Mouse (Mus musculus) limb, embryonic 13.5 days (tissue): ENCODE measurements around the gene Cntn5. TPM values are rescaled to one million over a fixed set of nuclear protein-coding genes. Genes with fewer than 3 reads are reported as not detected.

Experiments used
- ATAC-seq: fragments of 200-750 bp; cut with Nextera tagmentation; 2 replicates; pipeline ENCODE4 v1.8.0; 2017; ENCODE audit warnings: low read depth, moderate number of reproducible peaks, moderate TSS enrichment; ENCODE audit not compliant: low FRiP score
- H3K27ac ChIP-seq: fragments of 300-500 bp; sonication (generic); 2 replicates; pipeline ENCODE4 v1.5.1; 2015; ENCODE audit warnings: inconsistent platforms, mild to moderate bottlenecking, moderate library complexity
- H3K27me3 ChIP-seq: fragments of 300-500 bp; sonication (generic); 2 replicates; pipeline ENCODE4 v1.6.1; 2015; ENCODE audit warnings: mild to moderate bottlenecking, inconsistent platforms
- H3K36me3 ChIP-seq: fragments of 300-500 bp; sonication (generic); 2 replicates; pipeline ENCODE4 v1.6.1; 2015; ENCODE audit warnings: inconsistent platforms, mild to moderate bottlenecking, moderate library complexity
- H3K4me1 ChIP-seq: fragments of 300-500 bp; sonication (generic); 2 replicates; pipeline ENCODE4 v1.6.1; 2015; ENCODE audit warnings: inconsistent platforms
- H3K4me2 ChIP-seq: fragments of 300-500 bp; sonication (generic); replicated peaks from 2 replicates; pipeline ENCODE4 v1.6.1; 2015; ENCODE audit warnings: inconsistent platforms, mild to moderate bottlenecking, moderate library complexity
- H3K4me3 ChIP-seq: fragments of 300-500 bp; sonication (generic); 2 replicates; pipeline ENCODE4 v1.5.1; 2015; ENCODE audit warnings: moderate library complexity, mild to moderate bottlenecking, inconsistent platforms
- H3K9ac ChIP-seq: fragments of 300-500 bp; sonication (generic); 2 replicates; pipeline ENCODE4 v1.6.1; 2015; ENCODE audit warnings: mild to moderate bottlenecking, inconsistent platforms
- H3K9me3 ChIP-seq: fragments of 300-500 bp; sonication (generic); 2 replicates; pipeline ENCODE4 v1.6.1; 2016; ENCODE audit warnings: inconsistent platforms
- WGBS: fragments of 180-500 bp; shearing (Covaris S2); methylation state at CpG from one replicate; pipeline ENCODE4 v1.1.7; 2015; 5-methylcytosine and 5-hydroxymethylcytosine counted together
- polyA plus RNA-seq: library from polyadenylated mRNA; unstranded; fragments of >200 nt; fragmentation: Nextera tagmentation; extraction: Ambion mirVana; gene quantifications from 2 replicates; pipeline ENCODE4 v1.2.1, GENCODE M21; 2015

Cntn5 gene
- polyA plus RNA-seq, 1 experiment from 2014 or later: 1.7 TPM

DNA sequence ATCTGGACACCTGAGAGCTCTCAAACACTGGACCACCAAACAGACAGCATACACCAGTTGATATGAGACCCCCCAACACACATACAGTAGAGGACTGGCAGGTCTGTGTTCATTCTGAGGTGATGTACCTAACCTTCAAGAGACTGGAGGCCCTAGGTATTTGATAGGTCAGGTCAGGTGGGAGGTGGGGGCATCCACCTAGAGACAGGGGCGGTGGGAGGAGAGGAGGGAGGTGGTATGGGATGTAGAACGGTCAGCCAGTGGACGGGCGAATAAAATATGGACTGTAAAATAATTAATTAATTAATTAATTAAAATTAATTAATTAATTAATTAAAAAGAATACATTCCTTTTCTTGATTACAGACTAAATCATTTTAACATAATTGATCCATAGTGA is 182.5 kb downstream of the Cntn5 start:
- H3K9me3 ChIP-seq: no peaks in the 10 kb centered on the region

DNA sequence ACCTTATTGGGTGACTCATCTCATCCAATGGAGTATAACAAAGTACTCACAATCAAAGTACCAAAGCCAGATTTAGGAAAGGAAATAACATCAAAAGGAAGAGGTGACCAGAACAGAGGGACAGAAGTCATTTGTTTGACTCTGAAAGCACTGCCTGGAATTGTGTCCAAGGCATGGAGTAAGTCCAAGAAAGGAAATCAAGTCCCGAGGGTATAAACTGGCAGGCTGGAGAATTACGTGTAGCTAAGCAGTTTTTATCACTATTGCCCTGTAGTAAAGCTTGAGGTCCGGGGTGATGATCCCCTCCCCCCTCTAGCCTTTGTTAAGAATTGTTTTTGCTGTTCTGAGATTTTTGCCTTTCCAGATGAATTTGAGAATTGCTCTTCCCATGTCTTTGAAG is 185.6 kb downstream of the Cntn5 start:
- 43% methylated on average over 3 of the region's 3 CpGs for WGBS
- no peak overlapping the region for H3K4me3 ChIP-seq
- no peaks in the 10 kb centered on the region for H3K9me3 ChIP-seq
- no peaks in the 10 kb centered on the region for H3K4me1 ChIP-seq
- no peak overlapping the region for H3K27ac ChIP-seq
- H3K36me3 ChIP-seq: no peaks in the 10 kb centered on the region
- ATAC-seq: no peak
- H3K9ac ChIP-seq: no peak overlapping the region
- no peaks in the 10 kb centered on the region for H3K27me3 ChIP-seq
- no peak overlapping the region for H3K4me2 ChIP-seq

More for the DNA sequence above, 182.5 kb downstream of the Cntn5 start:
- 88% methylated on average over 4 of the region's 4 CpGs for WGBS
- H3K9ac ChIP-seq: no peak overlapping the region
- ATAC-seq: peak; percentile 28; the same call in 1 of the 2 replicates
- H3K36me3 ChIP-seq: no peaks in the 10 kb centered on the region
- no peak overlapping the region for H3K4me3 ChIP-seq
- H3K4me2 ChIP-seq: no peak overlapping the region
- no peak overlapping the region for H3K27ac ChIP-seq
- no peaks in the 10 kb centered on the region for H3K4me1 ChIP-seq
- no peaks in the 10 kb centered on the region for H3K27me3 ChIP-seq

- no peak overlapping the region for H3K27ac ChIP-seq
- H3K4me1 ChIP-seq: no peaks in the 10 kb centered on the region
- H3K4me3 ChIP-seq: no peak overlapping the region
- no peak for ATAC-seq
- WGBS: 18% methylated on average over 1 of the region's 1 CpGs
- no peak overlapping the region for H3K9ac ChIP-seq
- no peak overlapping the region for H3K4me2 ChIP-seq
- H3K36me3 ChIP-seq: no peaks in the 10 kb centered on the region
- no peaks in the 10 kb centered on the region for H3K27me3 ChIP-seq
- H3K9me3 ChIP-seq: no peaks in the 10 kb centered on the region; the same call in 1 of the 2 replicates
These were observed 190.9 kb downstream of the Cntn5 start for GRCm38 (mm10) chr9:10713641-10714040.

DNA sequence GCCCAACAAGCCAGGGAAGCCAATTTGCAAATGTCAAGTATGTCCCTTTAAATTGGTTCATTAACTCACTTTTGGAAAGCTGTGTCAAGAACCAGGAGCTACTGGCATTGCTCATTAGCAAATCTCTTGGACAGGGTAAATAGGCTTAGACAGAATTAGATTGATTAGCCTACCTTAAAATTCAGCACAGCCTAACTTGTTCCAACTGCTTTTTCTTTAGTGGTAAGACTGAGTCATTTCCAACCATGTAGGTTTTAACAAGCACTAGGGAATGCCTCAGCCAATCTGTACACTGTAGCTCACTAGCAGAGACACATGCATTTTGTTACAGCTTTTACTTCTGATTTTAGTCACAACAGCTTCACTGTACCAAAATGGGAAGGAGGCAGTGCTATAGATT is 222.9 kb downstream of the Cntn5 start:
- Histone ChIP-seq H3K4me1 (no peaks in the 10 kb centered on the region), H3K9ac (no peak overlapping the region), H3K4me2 (no peak overlapping the region), H3K36me3 (no peaks in the 10 kb centered on the region), H3K9me3 (no peaks in the 10 kb centered on the region), H3K27me3 (no peaks in the 10 kb centered on the region), H3K27ac (no peak overlapping the region), H3K4me3 (no peak overlapping the region)
- no peak for ATAC-seq

- no peak overlapping the region for H3K27ac ChIP-seq
- H3K9ac ChIP-seq: no peak overlapping the region
- no peaks in the 10 kb centered on the region for H3K4me1 ChIP-seq
- no peaks in the 10 kb centered on the region for H3K36me3 ChIP-seq
- H3K27me3 ChIP-seq: no peaks in the 10 kb centered on the region
- no peaks in the 10 kb centered on the region for H3K9me3 ChIP-seq
- no peak for ATAC-seq
- WGBS: 58% methylated on average over 3 of the region's 3 CpGs
- H3K4me3 ChIP-seq: no peak overlapping the region
- no peak overlapping the region for H3K4me2 ChIP-seq
These were observed 223.4 kb downstream of the Cntn5 start for GRCm38 (mm10) chr9:10681181-10681580.

- no peak for ATAC-seq
- 73% methylated on average over 3 of the region's 3 CpGs for WGBS
- H3K4me3 ChIP-seq: no peak overlapping the region
These were observed 235.9 kb downstream of the Cntn5 start for GRCm38 (mm10) chr9:10668676-10669075.

GRCm38 (mm10) chr9:10667438-10667837 is 237.1 kb downstream of the Cntn5 start:
- Histone ChIP-seq H3K9me3 (no peaks in the 10 kb centered on the region), H3K36me3 (no peaks in the 10 kb centered on the region), H3K4me3 (no peak overlapping the region), H3K27me3 (no peaks in the 10 kb centered on the region), H3K27ac (no peak overlapping the region), H3K9ac (no peak overlapping the region), H3K4me2 (no peak overlapping the region), H3K4me1 (no peaks in the 10 kb centered on the region)
- ATAC-seq: no peak
- 59% methylated on average over 4 of the region's 4 CpGs for WGBS

More at GRCm38 (mm10) chr9:10668676-10669075, 235.9 kb downstream of the Cntn5 start:
- no peaks in the 10 kb centered on the region for H3K4me1 ChIP-seq
- no peak overlapping the region for H3K9ac ChIP-seq
- no peaks in the 10 kb centered on the region for H3K27me3 ChIP-seq
- no peak overlapping the region for H3K27ac ChIP-seq
- no peaks in the 10 kb centered on the region for H3K36me3 ChIP-seq
- no peak overlapping the region for H3K4me2 ChIP-seq
- no peaks in the 10 kb centered on the region for H3K9me3 ChIP-seq

GRCm38 (mm10) chr9:10665756-10666155 is 238.8 kb downstream of the Cntn5 start:
- no peak overlapping the region for H3K4me2 ChIP-seq
- H3K9ac ChIP-seq: no peak overlapping the region
- H3K4me3 ChIP-seq: no peak overlapping the region
- no peaks in the 10 kb centered on the region for H3K27me3 ChIP-seq
- no peak overlapping the region for H3K27ac ChIP-seq
- H3K4me1 ChIP-seq: no peaks in the 10 kb centered on the region
- no peaks in the 10 kb centered on the region for H3K36me3 ChIP-seq
- H3K9me3 ChIP-seq: no peaks in the 10 kb centered on the region
- ATAC-seq: no peak

GRCm38 (mm10) chr9:10663101-10663500 is 241.5 kb downstream of the Cntn5 start:
- Histone ChIP-seq H3K27me3 (no peaks in the 10 kb centered on the region), H3K27ac (no peak overlapping the region), H3K9me3 (no peaks in the 10 kb centered on the region), H3K36me3 (no peaks in the 10 kb centered on the region), H3K9ac (no peak overlapping the region), H3K4me2 (no peak overlapping the region), H3K4me3 (no peak overlapping the region), H3K4me1 (no peaks in the 10 kb centered on the region)
- 66% methylated on average over 2 of the region's 2 CpGs for WGBS
- no peak for ATAC-seq

DNA sequence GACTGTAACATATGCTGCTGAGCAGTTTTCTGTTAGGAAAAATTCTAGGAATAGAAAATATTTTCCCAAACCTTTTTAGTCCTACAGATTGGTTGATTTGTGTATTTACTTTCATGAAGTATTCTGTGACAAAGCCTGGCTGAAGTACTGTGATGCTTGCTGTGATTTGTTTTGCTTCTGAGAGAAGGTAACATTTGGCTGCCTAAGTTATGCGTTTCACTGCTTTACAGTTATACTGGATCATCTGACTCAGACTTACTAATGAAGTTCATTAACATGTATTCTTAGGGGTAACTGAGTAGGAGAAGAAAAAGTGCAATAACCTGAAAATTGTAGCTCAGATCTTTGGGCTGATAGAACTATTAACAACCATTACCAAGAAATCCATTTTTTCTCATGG is 245.1 kb downstream of the Cntn5 start:
- Histone ChIP-seq H3K9me3 (no peaks in the 10 kb centered on the region), H3K27ac (no peak overlapping the region), H3K4me3 (no peak overlapping the region), H3K9ac (no peak overlapping the region), H3K27me3 (no peaks in the 10 kb centered on the region), H3K36me3 (no peaks in the 10 kb centered on the region), H3K4me2 (no peak overlapping the region), H3K4me1 (no peaks in the 10 kb centered on the region)
- 71% methylated on average over 1 of the region's 1 CpGs for WGBS
- no peak for ATAC-seq

DNA sequence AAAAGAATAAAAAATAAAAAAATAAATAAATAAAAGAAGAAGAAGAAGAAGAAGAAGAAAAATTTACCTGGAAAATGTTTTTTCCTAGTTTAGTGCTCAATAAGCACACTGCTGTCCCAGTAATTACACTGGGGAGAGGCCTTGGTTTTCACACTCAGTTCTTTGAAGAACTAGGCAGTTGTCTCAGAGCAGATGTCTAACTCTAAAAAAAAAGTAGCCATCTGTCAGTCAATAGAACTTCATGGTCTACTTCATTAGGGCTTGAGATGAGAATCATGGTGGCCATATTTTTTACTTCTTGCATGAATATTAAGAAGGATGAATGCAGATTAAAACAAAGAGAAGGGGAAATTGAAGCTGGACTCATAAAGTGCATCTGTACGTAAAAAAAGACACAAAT is 246.5 kb downstream of the Cntn5 start:
- H3K4me1 ChIP-seq: no peaks in the 10 kb centered on the region
- H3K9me3 ChIP-seq: no peaks in the 10 kb centered on the region
- H3K4me3 ChIP-seq: no peak overlapping the region
- no peak for ATAC-seq
- no peaks in the 10 kb centered on the region for H3K27me3 ChIP-seq
- H3K9ac ChIP-seq: no peak overlapping the region
- H3K36me3 ChIP-seq: no peaks in the 10 kb centered on the region
- no peak overlapping the region for H3K4me2 ChIP-seq
- H3K27ac ChIP-seq: no peak overlapping the region
- WGBS: 78% methylated on average over 1 of the region's 1 CpGs

- no peaks in the 10 kb centered on the region for H3K36me3 ChIP-seq
- no peak for ATAC-seq
- H3K27ac ChIP-seq: no peak overlapping the region
- H3K4me1 ChIP-seq: no peaks in the 10 kb centered on the region
- H3K4me3 ChIP-seq: no peak overlapping the region
- no peak overlapping the region for H3K9ac ChIP-seq
- WGBS: 55% methylated on average over 4 of the region's 4 CpGs
- H3K27me3 ChIP-seq: no peaks in the 10 kb centered on the region
- no peak overlapping the region for H3K4me2 ChIP-seq
- H3K9me3 ChIP-seq: no peaks in the 10 kb centered on the region
These were observed 247.3 kb downstream of the Cntn5 start for GRCm38 (mm10) chr9:10657144-10657748.

DNA sequence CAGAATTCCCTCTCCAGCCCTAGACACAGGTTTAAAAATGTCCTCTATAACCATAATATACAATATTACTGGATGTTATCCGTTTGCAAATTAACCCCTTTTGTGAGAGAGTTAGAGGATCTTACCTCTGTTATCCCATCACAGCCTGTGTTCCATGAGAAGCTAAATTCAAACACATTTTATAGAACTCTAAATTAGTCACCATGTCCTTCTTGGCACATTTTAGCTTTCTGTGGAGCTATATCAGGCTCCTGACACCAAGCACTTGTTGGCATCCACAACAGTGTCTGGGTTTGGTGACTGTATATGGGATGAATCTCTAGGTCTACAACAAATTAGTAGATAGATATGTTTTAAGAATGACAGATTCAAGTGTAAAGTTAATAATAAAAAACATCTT is 253.9 kb downstream of the Cntn5 start:
- Histone ChIP-seq H3K9me3 (no peaks in the 10 kb centered on the region), H3K9ac (no peak overlapping the region), H3K4me1 (no peaks in the 10 kb centered on the region), H3K4me3 (no peak overlapping the region), H3K4me2 (no peak overlapping the region), H3K27ac (no peak overlapping the region), H3K36me3 (no peaks in the 10 kb centered on the region), H3K27me3 (no peaks in the 10 kb centered on the region)
- no peak for ATAC-seq
- WGBS: 83% methylated on average over 1 of the region's 1 CpGs
